Mouse (Mus musculus) CH12F3 (cell line): Measurements from ENCODE around the gene Dram1.

ENCODE experiments used
- in situ Hi-C: fragments of 300-500 bp; cut with MboI; formaldehyde crosslinking; loops from 2 replicates; pipeline ENCODE4 v1.14.3; 2020; ENCODE audit warnings: low sequenced_read_pairs

Gene Dram1

DNA sequence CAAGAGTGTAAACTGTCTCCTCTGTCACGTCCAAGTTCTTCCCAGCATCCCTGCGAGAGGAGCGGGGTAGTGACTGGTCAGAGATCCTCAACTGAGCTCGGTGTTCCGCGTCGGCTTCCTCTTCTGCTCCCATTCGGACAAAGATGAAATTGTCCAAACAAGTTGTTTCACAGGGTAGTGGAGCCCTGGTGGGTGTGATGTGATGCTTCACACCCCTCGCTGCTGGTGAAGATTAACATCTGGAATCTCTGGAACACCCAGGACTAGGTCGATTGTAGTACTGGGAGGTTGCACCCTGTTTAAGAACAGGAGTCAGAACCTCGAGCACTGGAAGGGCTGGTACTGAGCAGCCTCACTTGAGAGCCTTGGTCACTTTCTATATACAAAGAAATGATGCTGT is 75.8 kb downstream of the Dram1 start:
- in situ Hi-C loops, result loop anchor here (25.0 kb wide), 2 partner anchors 466 to 1266 kb away; no protein-coding TSS in a partner anchor

DNA sequence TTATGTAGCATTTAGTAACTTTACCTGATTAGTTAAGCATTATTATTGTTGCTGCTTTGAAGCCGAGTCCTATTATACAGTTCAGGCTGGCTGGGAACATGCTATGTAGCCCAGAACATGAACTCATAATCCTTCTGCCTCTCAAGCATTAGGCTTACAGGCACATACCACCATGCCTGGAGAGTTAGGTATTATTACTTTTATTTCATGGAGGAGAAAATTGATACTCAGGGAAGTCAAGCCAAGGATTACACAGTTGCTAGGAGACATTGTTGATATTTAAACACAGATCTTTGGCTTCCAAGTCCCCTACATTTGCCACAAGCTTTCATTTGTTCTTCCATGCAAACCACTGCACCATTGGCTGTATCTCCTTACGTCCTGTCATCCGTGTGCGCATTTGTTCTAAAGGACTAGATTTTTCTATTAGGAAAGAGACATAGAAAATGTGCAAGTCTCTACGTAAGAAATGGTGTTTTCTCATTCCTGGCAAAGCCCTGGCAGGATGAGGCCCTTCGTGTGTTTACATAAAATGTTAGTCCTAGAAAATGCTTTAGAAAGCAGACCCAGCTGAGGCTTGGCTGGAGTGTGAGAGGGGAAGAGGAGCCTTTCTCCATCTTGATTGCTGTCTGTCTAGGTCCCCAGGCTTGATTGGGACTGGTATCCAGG is 76.9 kb downstream of the Dram1 start:
- in situ Hi-C loops, result loop anchor here (25.0 kb wide), 2 partner anchors 465 to 1265 kb away; no protein-coding TSS in a partner anchor

DNA sequence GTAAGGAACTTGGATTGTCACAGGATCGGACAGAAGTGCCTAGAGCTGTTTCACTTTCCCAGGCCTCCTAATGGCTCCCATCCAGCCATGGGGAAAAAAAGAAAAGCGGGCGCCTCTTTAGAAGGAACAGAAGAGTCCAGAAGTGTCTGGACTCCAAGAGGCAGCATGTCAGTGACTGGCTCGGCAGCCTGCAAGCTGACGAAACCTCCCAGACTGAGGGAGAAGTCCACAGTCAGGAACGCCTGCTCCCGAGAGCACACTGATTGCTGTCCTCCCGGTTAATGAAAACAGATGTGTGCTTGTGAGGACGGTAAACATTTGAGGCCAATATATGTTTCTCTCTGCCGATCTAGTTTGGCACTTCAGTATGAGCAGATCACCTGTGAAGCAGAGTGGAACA is 81.9 kb downstream of the Dram1 start:
- in situ Hi-C loops, result no loop called here

DNA sequence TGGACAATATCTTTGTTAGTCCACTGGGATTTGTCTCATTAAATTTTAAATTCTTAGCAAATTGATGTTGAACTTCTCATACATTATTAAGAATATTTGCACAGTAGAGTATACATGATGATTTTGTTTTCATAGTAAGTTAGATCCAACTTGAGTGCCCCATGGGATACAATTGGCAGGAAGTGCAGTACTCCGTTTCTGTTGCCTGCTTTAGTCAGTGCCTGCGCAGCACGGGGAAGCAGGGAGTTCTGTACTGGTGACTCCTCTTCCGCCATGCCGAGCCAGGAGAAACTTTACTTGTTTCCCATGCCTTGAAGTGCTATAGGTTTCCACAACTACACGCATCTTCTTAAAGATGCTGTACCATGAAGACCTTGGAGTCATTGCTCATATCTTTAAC is 83.8 kb downstream of the Dram1 start:
- in situ Hi-C loops, result no loop called here

DNA sequence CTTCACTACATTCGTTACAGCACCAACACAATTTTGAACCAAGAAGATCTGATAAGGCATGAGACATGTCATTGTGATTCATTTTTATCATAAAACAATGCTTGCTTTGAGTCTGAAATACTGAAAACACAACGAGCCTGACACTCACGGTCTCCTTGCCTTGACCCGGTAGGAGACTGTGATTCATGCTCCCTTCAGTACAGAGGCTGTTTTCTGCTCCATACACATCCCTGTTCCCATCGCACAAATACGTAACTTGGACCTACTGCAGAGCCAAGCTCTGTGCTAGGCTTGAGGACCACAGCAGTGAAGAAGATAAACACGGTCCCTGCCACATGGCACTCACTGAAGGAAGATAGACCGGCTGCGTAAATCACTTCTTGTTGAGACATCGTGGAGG is 90.8 kb downstream of the Dram1 start:
- in situ Hi-C loops, result no loop called here

DNA sequence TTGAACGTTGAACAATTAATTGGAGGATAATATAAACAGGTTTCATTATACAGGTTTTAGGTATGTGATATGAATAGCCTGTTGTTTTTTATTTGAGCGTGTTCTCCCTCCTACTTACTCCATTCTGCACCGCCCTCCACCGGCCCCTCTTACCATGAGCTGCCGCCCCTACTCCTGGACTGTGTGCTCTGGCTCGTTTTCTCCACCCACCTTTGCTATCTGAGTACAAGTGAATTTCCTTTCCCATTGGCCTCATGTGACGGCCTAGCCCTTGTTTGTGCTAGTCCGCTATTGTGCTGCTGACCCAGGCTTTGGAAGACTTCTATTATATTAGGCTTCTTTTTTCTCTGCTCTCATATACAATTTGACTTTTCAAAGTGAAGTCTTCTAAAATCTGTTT is 91.6 kb downstream of the Dram1 start:
- in situ Hi-C loops, result no loop called here

DNA sequence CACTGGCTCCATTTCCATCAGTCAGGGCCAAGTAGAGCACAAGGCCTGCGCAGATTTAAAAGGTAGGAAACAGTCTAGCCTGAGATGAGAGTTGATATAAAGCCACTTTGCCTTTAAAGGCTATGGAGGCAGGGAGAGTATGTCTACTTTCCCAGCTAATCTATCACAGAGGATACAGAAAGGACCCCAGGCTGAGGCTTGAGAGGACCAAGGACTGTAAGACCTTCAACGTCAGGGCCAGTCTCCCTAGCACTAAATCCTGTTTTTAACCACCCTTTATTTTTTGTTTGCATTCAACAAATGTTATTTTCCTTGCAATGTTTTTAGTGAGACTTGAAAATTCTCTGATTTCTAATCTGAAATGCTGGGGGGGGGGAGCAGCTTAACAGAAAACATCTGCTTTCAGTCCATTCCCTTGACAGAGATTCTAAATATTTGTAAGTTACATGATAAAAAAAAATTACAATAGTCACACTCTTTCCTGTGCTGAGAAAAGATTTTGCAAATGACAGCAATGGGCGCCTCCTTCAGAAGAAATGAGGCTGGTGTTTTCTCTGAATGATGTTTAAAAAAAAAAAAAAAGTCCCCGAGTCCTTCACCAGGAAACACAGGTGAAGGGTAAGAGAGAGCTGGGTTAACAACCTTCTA is 94.4 kb downstream of the Dram1 start:
- in situ Hi-C loops, result no loop called here

DNA sequence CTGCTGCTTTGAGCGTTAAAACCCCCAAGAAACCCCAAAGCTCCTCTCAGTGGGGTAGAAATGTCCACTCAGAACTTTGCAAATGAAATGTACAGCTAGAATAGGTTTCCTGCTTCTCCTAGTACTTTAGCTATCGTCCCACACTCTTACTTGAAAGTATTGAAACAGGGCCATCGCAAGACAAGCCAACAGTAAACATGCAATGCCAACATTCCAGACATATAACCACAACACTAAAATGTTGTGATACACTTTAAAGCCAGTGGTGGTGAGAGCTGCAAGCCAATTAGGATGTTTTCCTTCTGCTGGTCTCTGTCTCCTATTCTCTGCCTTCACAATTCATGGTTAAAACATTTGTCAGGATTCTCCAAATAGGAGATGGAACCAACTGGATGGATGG is 97.2 kb downstream of the Dram1 start:
- in situ Hi-C loops, result no loop called here

DNA sequence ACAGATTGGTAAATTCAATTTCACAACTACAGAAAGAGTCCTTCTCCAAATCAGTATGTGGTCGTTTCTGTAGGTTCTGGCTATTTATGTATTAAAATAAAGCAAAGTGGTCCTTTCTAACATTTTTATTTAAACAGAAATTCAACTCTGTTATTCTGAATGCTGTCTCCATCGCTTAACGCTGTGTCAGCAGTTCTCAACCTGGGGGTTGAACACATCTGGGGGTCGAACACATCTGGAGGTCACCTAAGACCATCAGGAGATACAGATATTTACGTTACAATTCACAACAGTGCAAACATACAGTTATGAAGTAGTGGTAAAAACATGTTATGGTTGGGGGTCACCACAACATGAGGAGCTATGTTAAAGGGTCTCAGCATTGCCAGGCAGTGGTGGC is 104.8 kb downstream of the Dram1 start:
- in situ Hi-C loops, result no loop called here
